Mouse (Mus musculus) lung, postnatal 0 days (tissue): ENCODE data around the gene Usb1. TPM values are rescaled to one million over a fixed set of nuclear protein-coding genes. Genes with fewer than 3 reads are reported as not detected.
"Not testable (repeated sequence)": the region's sequence is repeated elsewhere in the genome, so short reads cannot be mapped to it uniquely, and the experiment has no call there.

Experiments used
- ATAC-seq: fragments of 200-750 bp; cut with Nextera tagmentation; 2 replicates; pipeline ENCODE4 v1.8.0; 2017; ENCODE audit warnings: moderate library complexity
- DNase-seq: peaks from one replicate; pipeline ENCODE4 v3.0.0-alpha.2; 2016; ENCODE audit warnings: low spot score
- H3K27ac ChIP-seq: fragments of 300-500 bp; sonication (generic); 2 replicates; pipeline ENCODE4 v1.5.1; 2014; ENCODE audit warnings: antibody characterized with exemption, mild to moderate bottlenecking, low read length, mixed read lengths
- H3K27me3 ChIP-seq: fragments of 300-500 bp; sonication (generic); replicated peaks from 2 replicates; pipeline ENCODE4 v1.6.1; 2014; ENCODE audit warnings: low read length, mixed read lengths; ENCODE audit not compliant: insufficient read depth
- H3K36me3 ChIP-seq: fragments of 300-500 bp; sonication (generic); 2 replicates; pipeline ENCODE4 v1.6.1; 2014; ENCODE audit warnings: low read length, mixed read lengths; ENCODE audit not compliant: insufficient read depth
- H3K4me1 ChIP-seq: fragments of 300-500 bp; sonication (generic); 2 replicates; pipeline ENCODE4 v1.6.1; 2014; ENCODE audit warnings: antibody characterized with exemption, low read depth, low read length, mixed read lengths; ENCODE audit not compliant: insufficient read depth
- H3K4me2 ChIP-seq: fragments of 300-500 bp; sonication (generic); replicated peaks from 2 replicates; pipeline ENCODE4 v1.6.1; 2014; ENCODE audit warnings: low read depth, mild to moderate bottlenecking, low read length, moderate library complexity, mixed read lengths
- H3K4me3 ChIP-seq: fragments of 300-500 bp; sonication (generic); 2 replicates; pipeline ENCODE4 v1.5.1; 2014; ENCODE audit warnings: low read depth, low read length
- H3K9ac ChIP-seq: fragments of 300-500 bp; sonication (generic); replicated peaks from 2 replicates; pipeline ENCODE4 v1.6.1; 2014; ENCODE audit warnings: low read depth, mild to moderate bottlenecking
- H3K9me3 ChIP-seq: fragments of 300-500 bp; sonication (generic); 2 replicates; pipeline ENCODE4 v1.6.1; 2016; ENCODE audit warnings: low read length, mixed read lengths
- CTCF ChIP-seq: IDR thresholded peaks from 2 replicates; pipeline ENCODE4 v1.5.1; 2016; ENCODE audit warnings: antibody characterized with exemption, mild to moderate bottlenecking
- EP300 ChIP-seq: IDR thresholded peaks from 2 replicates; pipeline ENCODE4 v1.6.1; 2016; ENCODE audit warnings: antibody characterized with exemption, mild to moderate bottlenecking, control low read depth
- WGBS: fragments of 180-500 bp; shearing (Covaris S2); extraction: QIAGEN DNeasy Blood & Tissue Kit; methylation state at CpG from one replicate; pipeline ENCODE4 v1.1.7; 2014; 5-methylcytosine and 5-hydroxymethylcytosine counted together
- polyA plus RNA-seq: library from polyadenylated mRNA; unstranded; fragments of >200 nt; fragmentation: Nextera tagmentation; extraction: Ambion mirVana; gene quantifications from 2 replicates; pipeline ENCODE4 v1.2.1, GENCODE M21; 2015

Gene Usb1
- polyA plus RNA-seq, 1 experiment from 2014 or later: 39.2 TPM

- Histone ChIP-seq H3K27ac (no peak overlapping the region), H3K4me3 (no peak overlapping the region), H3K9me3 (no peaks in the 10 kb centered on the region), H3K27me3 (no peaks in the 10 kb centered on the region), H3K4me1 (peaks cover 5% of the 10 kb centered on the region; the same call in 1 of the 2 replicates), H3K4me2 (no peak overlapping the region), H3K36me3 (no peaks in the 10 kb centered on the region), H3K9ac (no peak overlapping the region)
- no peak for TF ChIP-seq CTCF
- TF ChIP-seq EP300: no peak
- ATAC-seq: no peak
- 73% methylated on average over 12 of the region's 12 CpGs for WGBS
- DNase-seq: no peak
Observed at GRCm38 (mm10) chr8:95376309-95376999, 44.4 kb downstream of the Usb1 start.

DNA sequence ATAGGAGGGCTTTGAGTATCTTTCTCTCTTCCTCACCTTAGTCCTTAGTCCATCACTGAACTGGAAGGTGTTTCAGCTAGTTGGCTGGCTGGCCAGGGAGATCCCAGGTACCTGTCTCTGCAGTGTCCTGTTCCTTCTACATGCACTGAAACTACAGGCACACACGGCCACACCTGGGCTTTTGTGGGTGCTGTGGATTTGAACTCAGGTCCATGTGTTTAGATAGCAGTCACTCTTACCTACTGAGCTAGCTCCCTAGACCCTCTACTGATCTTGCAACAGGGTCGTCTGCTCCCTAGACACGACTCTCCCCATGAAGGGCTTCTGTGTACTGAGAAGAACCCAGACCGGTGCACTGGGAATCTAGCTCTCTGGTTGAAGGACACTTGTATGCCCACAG is 45.0 kb downstream of the Usb1 start:
- Histone ChIP-seq H3K27me3 (no peaks in the 10 kb centered on the region), H3K9me3 (no peaks in the 10 kb centered on the region), H3K4me1 (peaks cover 5% of the 10 kb centered on the region; the same call in 1 of the 2 replicates), H3K4me3 (no peak overlapping the region), H3K9ac (no peak overlapping the region), H3K27ac (peak overlapping the region; percentile 84), H3K36me3 (no peaks in the 10 kb centered on the region), H3K4me2 (no peak overlapping the region)
- ATAC-seq: no peak
- 49% methylated on average over 4 of the region's 4 CpGs for WGBS
- TF ChIP-seq CTCF: no peak
- no peak for TF ChIP-seq EP300
- DNase-seq: no peak

DNA sequence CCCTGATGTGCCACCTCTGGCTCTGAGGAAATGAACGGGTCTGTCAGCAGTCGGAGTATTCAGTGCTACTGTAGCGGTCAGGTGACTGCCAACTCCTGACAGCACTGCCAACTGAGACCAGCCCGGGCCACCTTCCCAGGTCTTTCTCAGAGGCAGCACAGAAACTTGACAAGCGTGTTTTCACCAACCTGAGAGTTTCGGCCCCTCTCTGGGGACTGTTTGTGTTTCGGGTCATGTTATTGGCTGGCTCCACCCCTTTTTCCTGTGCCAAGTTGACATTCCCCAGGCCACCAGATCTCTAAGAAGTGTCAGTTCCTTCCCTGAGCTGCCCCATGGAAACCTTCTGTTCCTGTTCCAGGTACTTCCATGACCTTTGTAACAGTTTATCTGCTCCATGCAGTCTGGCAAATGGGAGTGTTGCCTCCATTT is 45.8 kb downstream of the Usb1 start:
- H3K4me3 ChIP-seq: no peak overlapping the region
- 11% methylated on average over 7 of the region's 7 CpGs for WGBS
- H3K27ac ChIP-seq: peak overlapping the region; percentile 84
- no peak for TF ChIP-seq CTCF
- TF ChIP-seq EP300: peak; percentile 88
- peak; percentile 93 for DNase-seq
- H3K36me3 ChIP-seq: no peaks in the 10 kb centered on the region
- H3K9me3 ChIP-seq: no peaks in the 10 kb centered on the region
- peak; percentile 92 for ATAC-seq
- peaks cover 5% of the 10 kb centered on the region; the same call in 1 of the 2 replicates for H3K4me1 ChIP-seq
- H3K27me3 ChIP-seq: no peaks in the 10 kb centered on the region
- H3K9ac ChIP-seq: no peak overlapping the region
- 0 out of 2 replicates have a peak overlapping the region, but pooled peaks have one; percentile 11 for H3K4me2 ChIP-seq

DNA sequence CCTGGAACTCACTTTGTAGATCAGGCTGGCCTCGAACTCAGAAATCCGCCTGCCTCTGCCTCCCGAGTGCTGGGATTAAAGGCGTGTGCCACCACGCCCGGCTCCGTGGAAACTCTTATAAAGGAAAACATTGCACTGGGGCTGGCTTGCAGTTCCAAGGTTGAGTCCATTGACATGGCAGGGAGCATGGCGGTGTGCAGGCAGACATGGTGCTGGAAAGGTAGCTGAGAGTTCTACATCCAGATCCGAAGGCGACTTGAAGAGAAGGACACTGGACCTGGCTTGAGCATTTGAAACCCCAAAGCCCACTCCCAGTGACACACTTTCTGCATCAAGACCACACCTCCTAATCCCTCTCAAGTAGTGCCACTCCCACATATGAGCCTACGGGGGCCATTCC is 46.8 kb downstream of the Usb1 start:
- DNase-seq, H3K4me3 ChIP-seq, H3K4me1 ChIP-seq, H3K27ac ChIP-seq, H3K27me3 ChIP-seq, H3K4me2 ChIP-seq, H3K9me3 ChIP-seq, H3K9ac ChIP-seq, H3K36me3 ChIP-seq, ATAC-seq: not testable (repeated sequence)
- WGBS: 92% methylated on average over 11 of the region's 11 CpGs

DNA sequence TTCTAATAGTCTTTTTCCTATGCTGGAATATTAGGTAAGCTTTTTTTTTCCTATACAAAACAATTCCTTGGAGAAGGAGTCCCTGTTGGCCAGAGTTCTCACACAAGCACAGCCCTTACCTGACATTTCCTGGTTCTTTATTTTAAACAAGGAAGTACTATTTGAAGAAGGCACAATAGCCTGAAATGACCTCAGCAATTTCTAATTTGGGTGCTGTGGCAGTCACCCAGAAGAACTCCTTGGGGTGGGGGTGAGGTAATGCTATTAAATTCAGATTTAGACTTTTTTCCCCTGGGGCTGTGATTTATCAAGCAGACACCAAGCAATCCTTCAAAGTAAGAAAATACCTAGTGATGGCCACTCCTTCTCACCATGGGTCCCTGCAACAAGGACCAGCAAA is 48.9 kb downstream of the Usb1 start:
- DNase-seq: peak; percentile 74

DNA sequence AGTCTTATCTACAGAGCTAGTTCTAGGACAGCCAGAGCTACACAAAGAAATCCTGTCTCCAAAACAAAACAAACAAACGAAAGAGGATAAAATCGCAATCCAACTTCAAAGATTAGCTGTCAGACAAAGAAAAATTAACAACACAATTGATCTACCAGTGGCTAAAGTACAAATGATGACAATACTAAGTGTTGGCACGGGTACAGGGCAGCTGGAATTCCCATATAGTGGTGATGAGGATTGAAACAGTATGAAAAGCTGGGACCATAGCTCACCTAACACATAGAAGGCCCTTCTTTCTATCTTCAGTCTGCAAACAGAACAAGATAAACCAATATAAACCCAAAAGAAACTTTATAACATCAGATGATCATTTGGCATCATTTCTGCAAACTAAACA is 49.5 kb downstream of the Usb1 start:
- Histone ChIP-seq H3K9ac (no peak overlapping the region), H3K27ac (no peak overlapping the region), H3K4me2 (no peak overlapping the region), H3K4me3 (no peak overlapping the region), H3K36me3 (no peaks in the 10 kb centered on the region), H3K4me1 (peaks cover 5% of the 10 kb centered on the region; the same call in 1 of the 2 replicates), H3K9me3 (no peaks in the 10 kb centered on the region), H3K27me3 (no peaks in the 10 kb centered on the region)
- TF ChIP-seq CTCF (no peak), EP300 (no peak)
- WGBS: 43% methylated on average over 3 of the region's 3 CpGs
- no peak for DNase-seq
- ATAC-seq: no peak

More for the DNA sequence above, 48.9 kb downstream of the Usb1 start:
- Histone ChIP-seq H3K27me3 (no peaks in the 10 kb centered on the region), H3K9ac (no peak overlapping the region), H3K27ac (no peak overlapping the region), H3K4me2 (no peak overlapping the region), H3K4me3 (no peak overlapping the region), H3K36me3 (no peaks in the 10 kb centered on the region), H3K9me3 (no peaks in the 10 kb centered on the region), H3K4me1 (peaks cover 5% of the 10 kb centered on the region; the same call in 1 of the 2 replicates)
- TF ChIP-seq EP300 (peak; percentile 60), CTCF (no peak)
- no peak for ATAC-seq
